Mouse (Mus musculus): ENCODE results near the gene Ctsw.

DNA sequence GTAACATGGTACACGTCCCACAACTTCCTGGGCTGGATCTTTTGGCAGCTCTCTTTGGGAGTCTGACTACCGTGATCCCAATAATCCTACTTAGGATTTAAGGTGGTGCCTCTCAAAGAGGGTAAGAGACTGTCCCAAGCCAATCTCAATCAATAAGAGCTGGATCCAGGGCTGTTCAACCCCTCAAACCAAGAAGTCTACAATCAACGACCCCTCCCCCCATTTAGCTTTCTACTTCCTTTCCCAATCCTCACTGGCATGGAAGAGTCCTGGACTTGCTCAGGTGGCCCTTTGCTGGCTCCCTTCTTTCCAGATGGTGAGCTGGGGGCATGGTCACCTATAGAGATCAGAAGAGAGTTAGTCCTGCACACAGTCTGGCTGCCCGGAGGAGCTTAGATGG is 18.5 kb upstream of the Ctsw start:
- TF ChIP-seq POLR2A (IDR thresholded peaks at IDR 0.05; ENCODE audit: extremely low read depth, insufficient read depth, low read length) (no peak), CTCF (IDR thresholded peaks at IDR 0.05; ENCODE audit: low read depth, low read length) (no peak)
